Mouse (Mus musculus): ENCODE data around the gene Plppr2.

DNA sequence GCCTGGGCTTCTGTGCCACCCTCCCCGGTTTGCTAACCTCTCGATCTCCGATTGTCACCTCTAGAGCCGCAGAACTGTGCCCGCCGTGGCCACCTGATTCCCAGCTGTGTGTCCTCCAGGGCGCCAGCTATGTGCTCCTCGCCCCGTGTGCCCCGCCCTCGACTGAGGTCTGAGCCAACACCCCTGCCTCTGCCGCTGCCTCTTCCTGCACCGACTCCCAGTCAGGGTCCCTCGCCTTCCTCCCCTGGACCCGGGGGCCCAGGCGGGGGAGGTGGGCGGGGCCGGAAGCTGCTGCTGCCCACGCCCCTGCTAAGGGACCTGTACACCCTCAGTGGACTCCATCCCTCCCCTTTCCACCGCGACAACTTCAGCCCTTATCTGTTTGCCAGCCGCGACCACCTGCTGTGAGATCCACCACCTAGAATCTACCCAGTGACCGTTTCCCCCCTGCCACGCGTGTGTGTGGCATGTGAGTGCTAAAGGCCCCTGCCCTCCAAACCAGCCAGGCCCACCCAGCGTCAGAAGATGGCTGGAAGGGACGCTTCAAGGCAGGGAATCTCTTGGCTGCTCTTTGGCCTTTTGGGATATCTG, 10.8 kb downstream of the Plppr2 start:
- no peak for TF ChIP-seq CTCF (IDR thresholded peaks at IDR 0.05; ENCODE audit: low read depth)
- TF ChIP-seq EP300 (IDR thresholded peaks at IDR 0.05; ENCODE audit: low read depth), result no peak

Measured in liver, embryonic 14.5 days (tissue).